Mouse (Mus musculus): ENCODE data around the gene Inha. TPM values are rescaled to one million over a fixed set of nuclear protein-coding genes. Genes with fewer than 3 reads are reported as not detected.

The Inha gene
- polyA plus RNA-seq, 1 experiment from 2014 or later: 8.3 TPM

DNA sequence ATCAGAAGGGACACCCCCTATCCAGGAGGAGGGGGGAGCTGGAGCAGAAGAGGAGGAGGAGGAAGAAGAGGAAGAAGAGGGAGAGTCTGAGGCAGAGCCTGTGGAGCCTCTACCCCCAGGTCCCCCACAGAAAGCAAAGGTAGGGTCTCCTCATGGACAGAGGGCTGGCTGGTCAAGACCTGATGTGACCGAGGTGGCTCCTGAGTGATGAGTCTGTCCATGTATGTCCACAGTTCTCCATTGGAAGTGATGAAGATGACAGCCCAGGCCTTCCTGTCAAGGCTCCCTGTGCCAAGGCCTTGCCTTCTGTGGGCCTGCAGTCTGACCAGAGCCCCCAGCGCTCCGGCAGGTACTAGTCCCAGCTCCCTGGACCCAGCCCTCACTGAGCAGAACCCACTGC is 41.2 kb downstream of the Inha start:
- 92% methylated on average over 3 of the region's 3 CpGs for WGBS
- no peaks in the 10 kb centered on the region; the same call in 1 of the 2 replicates for H3K36me3 ChIP-seq (ENCODE audit: control insufficient read depth, insufficient read depth, low read length)
- no peak overlapping the region for H3K4me2 ChIP-seq (ENCODE audit: low read depth, low read length)
- ATAC-seq (ENCODE audit: insufficient read depth, low FRiP score): no peak
- no peak overlapping the region for H3K27ac ChIP-seq (ENCODE audit: low read length)
- no peaks in the 10 kb centered on the region for H3K27me3 ChIP-seq (ENCODE audit: control insufficient read depth, insufficient read depth, low read length)
- H3K9ac ChIP-seq (ENCODE audit: low read length): 0 out of 2 replicates have a peak overlapping the region, but pooled peaks have one; percentile 9
- H3K4me3 ChIP-seq (replicated peaks; ENCODE audit: low read length): no peak overlapping the region
- no peaks in the 10 kb centered on the region for H3K9me3 ChIP-seq (replicated peaks; ENCODE audit: control insufficient read depth, low read length)
- peaks cover 9% of the 10 kb centered on the region; the same call in 1 of the 2 replicates for H3K4me1 ChIP-seq (ENCODE audit: control insufficient read depth, insufficient read depth, low read length)

DNA sequence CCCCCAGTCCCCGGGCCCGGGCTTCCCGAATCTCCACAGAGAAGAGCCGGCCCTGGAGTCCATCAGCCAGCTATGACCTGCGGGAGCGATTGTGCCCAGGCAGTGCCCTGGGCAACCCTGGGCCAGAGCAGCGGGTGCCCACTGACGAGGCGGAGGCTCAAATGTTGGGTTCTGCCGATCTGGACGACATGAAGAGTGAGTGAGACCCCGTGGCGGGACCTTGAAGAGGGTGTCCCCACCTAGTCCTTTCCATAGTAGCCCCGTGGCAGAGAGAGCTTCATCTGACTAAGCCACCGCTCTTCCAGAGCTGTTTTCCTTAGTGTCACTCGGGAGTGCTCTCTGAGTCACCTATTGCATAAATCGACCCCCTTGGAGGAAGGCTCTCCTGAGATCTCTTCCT is 42.0 kb downstream of the Inha start:
- Histone ChIP-seq H3K27me3 (ENCODE audit: control insufficient read depth, insufficient read depth, low read length) (no peaks in the 10 kb centered on the region), H3K9me3 (replicated peaks; ENCODE audit: control insufficient read depth, low read length) (no peaks in the 10 kb centered on the region), H3K4me1 (ENCODE audit: control insufficient read depth, insufficient read depth, low read length) (peaks cover 9% of the 10 kb centered on the region; the same call in 1 of the 2 replicates), H3K27ac (ENCODE audit: low read length) (no peak overlapping the region), H3K4me2 (ENCODE audit: low read depth, low read length) (no peak overlapping the region), H3K36me3 (ENCODE audit: control insufficient read depth, insufficient read depth, low read length) (no peaks in the 10 kb centered on the region; the same call in 1 of the 2 replicates), H3K9ac (ENCODE audit: low read length) (no peak overlapping the region), H3K4me3 (replicated peaks; ENCODE audit: low read length) (no peak overlapping the region)
- WGBS: 88% methylated on average over 17 of the region's 17 CpGs
- no peak for ATAC-seq (ENCODE audit: insufficient read depth, low FRiP score)

DNA sequence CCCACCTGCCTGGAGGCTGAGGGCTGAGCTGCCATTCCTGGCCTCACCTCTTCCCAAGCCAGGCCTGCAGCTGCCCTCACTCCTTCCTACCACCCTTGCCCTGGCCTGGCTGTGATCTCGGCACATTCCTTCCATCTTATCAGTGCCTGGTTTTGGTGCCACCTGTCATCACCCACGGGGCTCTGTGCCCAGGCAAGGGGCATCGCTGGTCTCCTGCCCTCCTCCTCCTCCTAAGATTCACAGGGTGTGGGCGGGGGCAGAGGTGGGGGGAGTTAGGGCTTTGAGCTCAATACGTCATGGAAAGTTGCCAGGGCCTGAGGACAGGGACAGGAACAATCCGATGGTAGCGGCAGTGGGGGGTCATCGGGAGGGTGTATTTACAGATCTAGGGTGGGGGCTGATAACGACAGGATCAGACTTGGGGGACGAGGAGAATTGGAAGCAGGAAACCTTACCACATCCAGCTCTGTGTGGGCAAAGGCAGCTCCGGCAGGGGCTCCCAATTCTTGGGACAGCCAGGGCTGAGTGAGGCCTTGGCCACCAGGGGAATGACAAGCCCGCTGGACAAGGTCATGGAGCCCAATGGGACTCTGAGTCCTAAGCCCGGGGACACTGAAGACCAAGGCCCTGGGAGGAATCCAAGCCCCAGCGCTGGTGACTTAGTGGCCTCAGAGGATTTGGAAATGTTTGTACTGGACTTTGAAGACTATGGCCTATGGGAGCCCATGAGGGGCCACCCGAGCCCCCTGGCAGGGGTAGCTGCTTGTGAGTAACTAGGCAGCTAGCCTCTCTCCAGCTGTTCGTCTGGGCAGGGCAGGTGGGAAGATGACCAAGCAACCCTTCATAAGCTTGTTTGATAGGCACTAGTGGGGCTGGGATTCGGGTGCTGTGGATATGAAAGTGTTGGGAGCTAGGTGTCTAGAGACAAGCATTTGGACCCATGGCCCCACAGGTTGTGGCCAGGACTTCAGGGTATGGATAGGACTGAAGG is 42.7 kb downstream of the Inha start:
- ATAC-seq (ENCODE audit: insufficient read depth, low FRiP score): no peak
- Histone ChIP-seq H3K4me2 (ENCODE audit: low read depth, low read length) (no peak overlapping the region), H3K9me3 (replicated peaks; ENCODE audit: control insufficient read depth, low read length) (no peaks in the 10 kb centered on the region), H3K4me3 (replicated peaks; ENCODE audit: low read length) (no peak overlapping the region), H3K4me1 (ENCODE audit: control insufficient read depth, insufficient read depth, low read length) (peaks cover 9% of the 10 kb centered on the region; the same call in 1 of the 2 replicates), H3K27me3 (ENCODE audit: control insufficient read depth, insufficient read depth, low read length) (no peaks in the 10 kb centered on the region), H3K9ac (ENCODE audit: low read length) (no peak overlapping the region), H3K36me3 (ENCODE audit: control insufficient read depth, insufficient read depth, low read length) (no peaks in the 10 kb centered on the region; the same call in 1 of the 2 replicates), H3K27ac (ENCODE audit: low read length) (no peak overlapping the region)
- 68% methylated on average over 17 of the region's 17 CpGs for WGBS

DNA sequence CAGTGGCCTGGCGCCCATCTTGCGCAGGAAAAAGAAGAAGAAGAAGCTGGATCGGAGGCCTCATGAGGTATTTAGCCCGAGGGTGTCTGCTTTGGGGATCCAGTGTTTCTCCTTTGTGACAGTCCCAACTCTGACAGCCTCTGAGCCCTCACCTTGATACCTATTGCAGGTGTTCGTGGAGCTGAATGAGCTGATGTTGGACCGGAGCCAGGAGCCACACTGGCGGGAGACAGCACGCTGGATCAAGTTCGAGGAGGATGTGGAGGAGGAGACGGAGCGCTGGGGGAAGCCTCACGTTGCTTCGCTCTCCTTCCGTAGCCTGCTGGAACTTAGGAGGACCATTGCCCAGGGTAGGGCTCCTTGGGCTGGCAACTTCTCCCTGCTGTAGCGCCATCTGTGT is 43.7 kb downstream of the Inha start:
- Histone ChIP-seq H3K4me3 (replicated peaks; ENCODE audit: low read length) (no peak overlapping the region), H3K9me3 (replicated peaks; ENCODE audit: control insufficient read depth, low read length) (no peaks in the 10 kb centered on the region), H3K4me1 (ENCODE audit: control insufficient read depth, insufficient read depth, low read length) (peaks cover 9% of the 10 kb centered on the region; the same call in 1 of the 2 replicates), H3K4me2 (ENCODE audit: low read depth, low read length) (no peak overlapping the region), H3K9ac (ENCODE audit: low read length) (no peak overlapping the region), H3K27me3 (ENCODE audit: control insufficient read depth, insufficient read depth, low read length) (no peaks in the 10 kb centered on the region), H3K36me3 (ENCODE audit: control insufficient read depth, insufficient read depth, low read length) (no peaks in the 10 kb centered on the region; the same call in 1 of the 2 replicates), H3K27ac (ENCODE audit: low read length) (no peak overlapping the region)
- 75% methylated on average over 15 of the region's 15 CpGs for WGBS
- no peak for ATAC-seq (ENCODE audit: insufficient read depth, low FRiP score)

DNA sequence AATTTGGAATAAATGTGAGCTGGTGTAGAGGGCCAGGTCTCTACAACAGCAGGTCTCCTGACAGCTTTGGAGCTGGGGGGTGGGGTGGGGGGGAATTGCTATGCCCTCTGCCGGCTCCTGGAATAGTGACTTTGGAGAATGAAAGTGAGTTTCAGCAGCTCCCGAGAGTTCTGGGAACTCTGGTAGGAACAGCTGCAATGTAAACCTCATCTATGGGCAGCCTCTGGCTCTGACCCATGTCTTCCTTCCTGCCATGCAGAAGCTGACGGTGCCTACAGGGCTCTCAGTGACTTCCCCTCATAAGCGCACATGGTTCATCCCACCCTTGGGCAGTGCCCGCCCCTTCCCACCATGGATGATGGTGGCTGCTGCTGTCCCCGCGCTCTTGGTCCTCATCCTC is 48.8 kb downstream of the Inha start:
- no peaks in the 10 kb centered on the region for H3K9me3 ChIP-seq (replicated peaks; ENCODE audit: control insufficient read depth, low read length)
- ATAC-seq (ENCODE audit: insufficient read depth, low FRiP score): no peak
- WGBS: 79% methylated on average over 7 of the region's 7 CpGs
- H3K9ac ChIP-seq (ENCODE audit: low read length): no peak overlapping the region
- no peaks in the 10 kb centered on the region for H3K27me3 ChIP-seq (ENCODE audit: control insufficient read depth, insufficient read depth, low read length)
- H3K4me2 ChIP-seq (ENCODE audit: low read depth, low read length): no peak overlapping the region
- H3K27ac ChIP-seq (ENCODE audit: low read length): no peak overlapping the region
- no peak overlapping the region for H3K4me3 ChIP-seq (replicated peaks; ENCODE audit: low read length)
- H3K4me1 ChIP-seq (ENCODE audit: control insufficient read depth, insufficient read depth, low read length): peaks cover 10% of the 10 kb centered on the region
- H3K36me3 ChIP-seq (ENCODE audit: control insufficient read depth, insufficient read depth, low read length): peaks cover 5% of the 10 kb centered on the region; the same call in 1 of the 2 replicates

DNA sequence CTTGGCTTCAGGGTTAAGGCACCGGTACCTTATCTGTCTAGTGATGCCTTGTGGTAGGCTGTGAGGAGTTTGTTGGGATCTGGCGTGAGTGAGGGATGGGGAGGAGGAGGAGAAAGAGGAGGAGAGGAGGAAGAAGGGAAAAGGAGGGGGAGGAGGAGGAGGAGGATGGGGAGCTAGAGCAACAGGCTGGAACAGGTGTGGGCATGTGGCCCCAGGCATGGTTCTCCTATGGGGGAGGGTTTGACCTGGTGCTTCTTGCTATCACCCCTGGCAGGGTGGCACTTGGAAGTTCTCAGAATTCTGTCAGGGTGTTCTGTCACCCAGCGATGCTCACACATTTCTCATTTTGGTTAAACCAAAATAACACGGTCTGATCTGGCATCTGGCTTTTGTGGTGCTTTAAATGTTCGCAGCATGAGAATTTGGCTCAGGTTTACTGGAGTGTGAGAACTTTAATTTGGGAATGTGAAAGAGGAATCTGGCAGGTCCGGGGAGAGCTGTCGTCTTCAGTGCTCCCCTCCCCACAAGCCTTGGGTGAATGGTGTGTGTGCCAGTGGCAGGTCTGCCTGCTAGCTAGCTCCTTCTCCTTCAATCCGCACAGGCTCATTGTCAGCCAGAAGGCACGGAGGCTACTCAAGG is 49.4 kb downstream of the Inha start:
- peaks cover 5% of the 10 kb centered on the region; the same call in 1 of the 2 replicates for H3K36me3 ChIP-seq (ENCODE audit: control insufficient read depth, insufficient read depth, low read length)
- no peak overlapping the region for H3K9ac ChIP-seq (ENCODE audit: low read length)
- ATAC-seq (ENCODE audit: insufficient read depth, low FRiP score): no peak
- H3K4me2 ChIP-seq (ENCODE audit: low read depth, low read length): no peak overlapping the region
- no peaks in the 10 kb centered on the region for H3K9me3 ChIP-seq (replicated peaks; ENCODE audit: control insufficient read depth, low read length)
- 78% methylated on average over 9 of the region's 9 CpGs for WGBS
- no peak overlapping the region for H3K4me3 ChIP-seq (replicated peaks; ENCODE audit: low read length)
- peaks cover 10% of the 10 kb centered on the region for H3K4me1 ChIP-seq (ENCODE audit: control insufficient read depth, insufficient read depth, low read length)
- no peak overlapping the region for H3K27ac ChIP-seq (ENCODE audit: low read length)
- no peaks in the 10 kb centered on the region for H3K27me3 ChIP-seq (ENCODE audit: control insufficient read depth, insufficient read depth, low read length)

DNA sequence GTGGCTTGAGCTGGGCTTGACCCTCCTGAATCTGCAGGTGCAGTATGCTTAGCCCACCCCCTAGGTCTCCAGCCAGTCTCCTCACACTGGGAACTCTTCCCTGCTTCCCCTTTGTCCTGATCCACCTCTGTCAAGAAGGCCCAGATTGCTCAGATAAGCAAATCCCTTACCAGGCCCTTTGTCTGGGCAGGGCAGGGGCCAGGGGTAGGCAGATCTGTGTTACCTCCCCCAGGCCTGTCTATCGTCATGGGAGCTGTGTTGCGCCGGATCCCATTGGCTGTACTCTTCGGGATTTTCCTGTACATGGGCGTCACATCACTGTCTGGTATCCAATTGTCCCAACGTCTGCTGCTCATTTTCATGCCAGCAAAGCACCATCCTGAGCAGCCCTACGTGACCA is 50.2 kb downstream of the Inha start:
- H3K4me1 ChIP-seq (ENCODE audit: control insufficient read depth, insufficient read depth, low read length): peaks cover 10% of the 10 kb centered on the region
- ATAC-seq (ENCODE audit: insufficient read depth, low FRiP score): no peak

DNA sequence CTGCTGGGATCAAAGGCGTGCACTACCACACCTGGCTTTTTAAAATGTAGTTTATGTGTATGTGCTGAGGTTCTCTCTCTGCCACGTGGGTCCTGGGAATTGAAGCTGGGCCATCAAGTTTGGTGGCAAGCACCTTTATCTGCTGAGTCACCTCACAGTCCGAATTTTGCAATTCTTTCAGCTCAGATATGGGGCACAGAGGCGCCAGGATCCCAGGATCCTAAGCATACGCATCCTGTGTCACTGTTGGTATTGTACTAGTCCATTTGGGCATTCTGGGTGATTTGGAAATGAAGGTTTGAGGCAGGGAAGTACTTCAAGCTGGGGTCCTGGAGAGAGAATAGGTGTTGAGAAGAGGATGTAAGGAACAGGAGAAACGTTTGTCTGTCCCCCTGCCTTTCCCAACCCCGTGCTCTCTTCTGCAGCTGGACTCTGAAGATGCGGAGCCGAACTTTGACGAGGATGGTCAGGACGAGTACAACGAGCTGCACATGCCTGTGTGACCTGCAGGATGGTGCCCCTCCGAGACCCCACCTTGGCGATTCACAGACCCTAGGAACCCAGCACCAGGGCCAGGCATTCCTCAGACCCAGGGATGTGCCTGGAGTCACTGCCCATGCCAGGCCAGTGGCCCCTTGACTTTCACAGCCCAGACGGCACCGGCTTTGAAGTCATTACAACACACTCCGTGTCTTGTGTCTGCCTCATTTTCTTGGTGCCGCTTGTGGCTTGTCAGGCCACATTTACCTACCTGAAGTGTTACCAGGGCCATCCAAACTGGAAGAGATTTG is 51.7 kb downstream of the Inha start:
- Histone ChIP-seq H3K27ac (ENCODE audit: low read length) (peak overlapping the region; percentile 52; the same call in 1 of the 2 replicates), H3K4me3 (replicated peaks; ENCODE audit: low read length) (no peak overlapping the region), H3K4me1 (ENCODE audit: control insufficient read depth, insufficient read depth, low read length) (peaks cover 10% of the 10 kb centered on the region), H3K9me3 (replicated peaks; ENCODE audit: control insufficient read depth, low read length) (peaks cover 7% of the 10 kb centered on the region; the same call in 1 of the 2 replicates), H3K9ac (ENCODE audit: low read length) (no peak overlapping the region), H3K36me3 (ENCODE audit: control insufficient read depth, insufficient read depth, low read length) (peaks cover 5% of the 10 kb centered on the region; the same call in 1 of the 2 replicates), H3K4me2 (ENCODE audit: low read depth, low read length) (no peak overlapping the region), H3K27me3 (ENCODE audit: control insufficient read depth, insufficient read depth, low read length) (no peaks in the 10 kb centered on the region)
- ATAC-seq (ENCODE audit: insufficient read depth, low FRiP score): no peak
- 82% methylated on average over 18 of the region's 18 CpGs for WGBS

More for the DNA sequence above, 50.2 kb downstream of the Inha start:
- Histone ChIP-seq H3K4me2 (ENCODE audit: low read depth, low read length) (no peak overlapping the region), H3K9me3 (replicated peaks; ENCODE audit: control insufficient read depth, low read length) (no peaks in the 10 kb centered on the region), H3K36me3 (ENCODE audit: control insufficient read depth, insufficient read depth, low read length) (peaks cover 5% of the 10 kb centered on the region; the same call in 1 of the 2 replicates), H3K9ac (ENCODE audit: low read length) (no peak overlapping the region), H3K4me3 (replicated peaks; ENCODE audit: low read length) (no peak overlapping the region), H3K27me3 (ENCODE audit: control insufficient read depth, insufficient read depth, low read length) (no peaks in the 10 kb centered on the region), H3K27ac (ENCODE audit: low read length) (no peak overlapping the region)
- WGBS: 90% methylated on average over 7 of the region's 7 CpGs

Data from stomach, embryonic 16.5 days (tissue).